Mouse (Mus musculus) neural tube, embryonic 11.5 days (tissue): ENCODE measurements around the gene Esr2. TPM values are rescaled to one million over a fixed set of nuclear protein-coding genes. Genes with fewer than 3 reads are reported as not detected.

Experiments
- polyA plus RNA-seq: library from polyadenylated mRNA; unstranded; fragments of >200 nt; fragmentation: Nextera tagmentation; extraction: Ambion mirVana; gene quantifications from 2 replicates; pipeline ENCODE4 v1.2.1, GENCODE M21; 2014

Esr2 gene
- polyA plus RNA-seq, 1 experiment from 2014 or later, result 0.11 TPM

Other genes with a start within 250 kb of the Esr2 start
- gene Tex21, start 69.5 kb upstream of the Esr2 start, polyA plus RNA-seq, result not detected in 2 replicates
- 55.4 and 60.8 TPM in 2 replicates for gene Mthfd1, start 78.0 kb upstream of the Esr2 start, polyA plus RNA-seq
- gene Akap5, start 147.6 kb upstream of the Esr2 start, polyA plus RNA-seq, result 3.9 and 4.4 TPM in 2 replicates
- 17.5 and 17.9 TPM in 2 replicates for gene Zbtb25, start 192.3 kb upstream of the Esr2 start, polyA plus RNA-seq
- 7.7 and 7.9 TPM in 2 replicates for gene Zbtb1, start 193.0 kb upstream of the Esr2 start, polyA plus RNA-seq
- 5.1 and 6.0 TPM in 2 replicates for gene Hspa2, start 226.9 kb upstream of the Esr2 start, polyA plus RNA-seq
- 0.45 and 0.82 TPM in 2 replicates for gene Ppp1r36, start 240.3 kb upstream of the Esr2 start, polyA plus RNA-seq